Mouse (Mus musculus) heart, adult 2 months (tissue): ENCODE measurements around the gene Calu. TPM values are rescaled to one million over a fixed set of nuclear protein-coding genes. Genes with fewer than 3 reads are reported as not detected.
A peak's percentile ranks its signal among the peaks of the same experiment; 100 is the strongest.

Experiments
- DNase-seq, 2 experiments: peaks; one replicate each; pipeline ENCODE4 v3.0.0; 2021
- H3K27ac ChIP-seq: fragments of 200-600 bp; 2 replicates; pipeline ENCODE4 v1.8.1; 2022
- H3K27me3 ChIP-seq: fragments of 200-500 bp; 2 replicates; pipeline ENCODE4 v1.6.1; 2012; ENCODE audit warnings: mild to moderate bottlenecking, low read length, inconsistent platforms, mixed read lengths; ENCODE audit not compliant: control insufficient read depth, insufficient read depth
- H3K36me3 ChIP-seq: fragments of 200-500 bp; 2 replicates; pipeline ENCODE4 v1.6.1; 2012; ENCODE audit warnings: low read length, inconsistent platforms; ENCODE audit not compliant: control insufficient read depth, insufficient read depth
- H3K4me1 ChIP-seq: fragments of 200-500 bp; 2 replicates; pipeline ENCODE4 v1.6.1; 2011; ENCODE audit warnings: low read length; ENCODE audit not compliant: control insufficient read depth, insufficient read depth
- H3K4me3 ChIP-seq: fragments of 200-600 bp; 2 replicates; pipeline ENCODE4 v1.8.1; 2022
- H3K79me2 ChIP-seq: fragments of 200-500 bp; replicated peaks from 2 replicates; pipeline ENCODE4 v1.6.1; 2012; ENCODE audit warnings: mild to moderate bottlenecking, inconsistent platforms, low read length, moderate library complexity, mixed read lengths; ENCODE audit not compliant: control insufficient read depth, insufficient read depth
- H3K9ac ChIP-seq: fragments of 200-500 bp; 2 replicates; pipeline ENCODE4 v1.6.1; 2012; ENCODE audit warnings: low read depth, mild to moderate bottlenecking, control low read depth, inconsistent platforms, low read length, mixed read lengths
- CTCF ChIP-seq: fragments of 200-600 bp; IDR thresholded peaks from 2 replicates; pipeline ENCODE4 v1.8.1; 2022; ENCODE audit warnings: antibody characterized with exemption, mild to moderate bottlenecking, moderate library complexity
- EP300 ChIP-seq: fragments of 200-500 bp; IDR thresholded peaks from 2 replicates; pipeline ENCODE4 v1.6.1; 2011; ENCODE audit warnings: low read depth, low read length, control low read depth; ENCODE audit not compliant: insufficient read depth
- POLR2A ChIP-seq: fragments of 200-500 bp; IDR thresholded peaks from 2 replicates; pipeline ENCODE4 v1.6.1; 2011; ENCODE audit warnings: mild to moderate bottlenecking, low read depth, low read length, control low read depth; ENCODE audit not compliant: insufficient read depth
- WGBS: fragments of 180-500 bp; shearing (Covaris S2); methylation state at CpG from one replicate; pipeline ENCODE4 v1.1.7; 2018; 5-methylcytosine and 5-hydroxymethylcytosine counted together
- intact Hi-C: fragments of 180-260 bp; cut with DNase I; formaldehyde crosslinking; loops from one replicate; pipeline ENCODE4 v1.15.1; 2025
- long read RNA-seq: library from polyadenylated mRNA; stranded (forward); transcript quantifications from one replicate; pipeline ENCODE4 v2.0.0, GENCODE M21; 2021
- polyA plus RNA-seq: library from polyadenylated mRNA; depleted of rRNA; stranded (reverse); fragments of >200 nt; gene quantifications from 2 replicates; pipeline ENCODE4 v1.2.3, GENCODE M21; 2012; rRNA removed
- total RNA-seq, 2 experiments: library from RNA; stranded (reverse); gene quantifications; 2 replicates each; pipeline ENCODE4 v1.2.3; 2021

Gene Calu
- total RNA-seq, result 100 to 1,000 TPM; 227 to 232 TPM
- 102 and 178 TPM in 2 replicates for polyA plus RNA-seq
- long read RNA-seq, transcript Calu-202 (7 exons, 2,670 nt), result minor isoform, 85 of 255 reads
- long read RNA-seq, transcript Calu-201 (7 exons, 3,229 nt), result major isoform, 139 of 255 reads
- long read RNA-seq, partial matches to known transcripts, result 5 of 255 reads
- long read RNA-seq, other reads (novel, unspliced or antisense), result 26 of 255 reads

DNA sequence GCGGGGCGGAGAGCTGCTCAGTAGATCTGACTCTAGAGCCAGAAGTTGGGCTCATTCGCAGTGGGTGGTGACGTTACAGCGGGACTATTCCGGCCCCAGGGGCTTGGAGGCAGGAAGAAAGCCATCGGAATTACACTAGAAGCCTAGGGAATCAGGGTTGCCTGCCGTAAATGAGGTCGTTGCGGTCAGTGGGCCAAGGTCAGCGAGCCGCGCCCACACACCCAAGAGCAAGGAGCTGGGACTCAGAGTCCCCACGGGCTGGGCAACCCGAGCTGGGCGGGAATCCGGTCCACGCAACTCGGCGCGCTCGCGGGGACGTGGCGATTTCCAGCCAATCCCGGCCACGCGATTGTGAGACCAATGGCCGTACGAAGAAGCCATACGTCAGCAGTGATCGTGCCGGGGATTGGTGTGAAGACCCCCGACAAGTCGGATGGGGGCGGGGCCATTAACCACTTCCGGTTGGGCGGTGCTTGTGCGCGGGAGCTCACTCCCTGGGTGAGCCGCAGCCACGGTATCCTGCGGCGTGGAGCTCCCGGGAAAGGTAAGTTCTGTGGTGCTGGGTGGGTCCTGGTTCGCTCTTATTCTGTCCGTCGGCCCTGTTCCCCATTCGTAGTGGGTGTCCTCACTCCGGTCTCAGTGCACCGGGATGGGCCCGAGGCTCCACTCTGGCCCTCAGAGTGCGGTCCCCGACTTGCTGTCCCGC, at the start of gene Calu:
Gene Calu, plus strand, starts transcription at position 405 of the 706 bp plus-strand sequence.
- peak within 1 kb of the TSS; percentile 93 for H3K27ac ChIP-seq
- no peaks in the 10 kb centered on the region for H3K27me3 ChIP-seq
- H3K36me3 ChIP-seq, result peaks cover 17% of the 10 kb centered on the region
- H3K9ac ChIP-seq, result peak within 1 kb of the TSS; percentile 84
- peaks cover 10% of the 10 kb centered on the region for H3K4me1 ChIP-seq
- peak; percentile 98 for TF ChIP-seq POLR2A
- no peak for TF ChIP-seq CTCF
- TF ChIP-seq EP300, result no peak
- under 1% methylated on average over 54 of the region's 55 CpGs for WGBS
- intact Hi-C loops, result loop anchor here (5.0 kb wide), 3 partner anchors 76 to 186 kb away; partner anchors contain the start of genes Atp6v1fnb and Hilpda
- H3K4me3 ChIP-seq, result peak within 1 kb of the TSS; percentile 91
- no peaks in the 10 kb centered on the region for H3K79me2 ChIP-seq
- peak; percentile 99 for DNase-seq

DNA sequence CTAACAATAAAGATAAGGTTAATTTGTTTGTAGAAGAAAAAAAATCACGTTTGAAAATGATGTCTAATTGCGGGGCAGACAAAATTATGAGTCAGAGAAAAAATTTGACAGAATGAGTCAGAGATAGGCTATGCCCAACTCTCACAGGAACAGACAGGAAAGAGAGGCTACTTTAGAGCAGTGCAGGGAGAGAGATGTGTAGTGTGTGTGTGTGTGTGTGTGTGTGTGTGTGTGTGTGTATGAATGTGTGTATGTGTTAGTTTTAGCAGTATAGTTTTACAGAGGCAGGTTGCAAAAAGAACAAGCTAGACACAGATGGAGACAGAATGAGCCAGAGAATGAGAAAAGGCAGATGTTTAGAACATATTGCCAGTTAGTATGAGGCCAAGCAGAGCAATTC, 48.8 kb upstream of the Calu start:
- Histone ChIP-seq H3K4me3 (no peak overlapping the region), H3K9ac (no peak overlapping the region), H3K27ac (no peak overlapping the region), H3K27me3 (no peaks in the 10 kb centered on the region), H3K4me1 (no peaks in the 10 kb centered on the region), H3K36me3 (no peaks in the 10 kb centered on the region), H3K79me2 (no peaks in the 10 kb centered on the region)
- DNase-seq, result no peak
- intact Hi-C loops, result no loop called here
- no peak for TF ChIP-seq POLR2A
- TF ChIP-seq CTCF, result no peak
- no peak for TF ChIP-seq EP300
- WGBS, result 23% methylated on average over 2 of the region's 2 CpGs

DNA sequence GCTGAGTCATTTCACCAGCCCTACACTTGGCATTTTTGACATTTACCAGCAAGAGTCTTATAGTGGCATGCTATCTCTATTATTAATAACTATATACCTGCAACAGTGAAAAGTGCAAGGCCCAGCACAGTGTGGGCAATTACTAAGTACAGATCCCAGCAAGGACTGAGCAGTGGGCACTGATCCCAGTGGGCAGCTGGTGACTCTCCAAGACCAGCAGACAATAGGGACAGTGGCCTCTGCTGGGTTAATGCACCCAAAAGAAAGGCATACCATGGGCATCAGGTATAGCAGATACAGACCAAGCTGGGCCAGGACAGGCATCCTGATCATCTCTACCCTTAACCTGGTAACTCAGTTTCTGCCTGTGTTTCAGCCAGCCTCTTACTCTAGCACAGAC, 44.6 kb upstream of the Calu start:
- H3K4me3 ChIP-seq, result no peak overlapping the region
- no peaks in the 10 kb centered on the region for H3K79me2 ChIP-seq
- DNase-seq, result no peak
- H3K9ac ChIP-seq, result no peak overlapping the region
- no peaks in the 10 kb centered on the region for H3K27me3 ChIP-seq
- no peak overlapping the region for H3K27ac ChIP-seq
- TF ChIP-seq EP300, result no peak
- TF ChIP-seq CTCF, result no peak
- no peak for TF ChIP-seq POLR2A
- intact Hi-C loops, result no loop called here
- no peaks in the 10 kb centered on the region for H3K4me1 ChIP-seq
- H3K36me3 ChIP-seq, result no peaks in the 10 kb centered on the region

DNA sequence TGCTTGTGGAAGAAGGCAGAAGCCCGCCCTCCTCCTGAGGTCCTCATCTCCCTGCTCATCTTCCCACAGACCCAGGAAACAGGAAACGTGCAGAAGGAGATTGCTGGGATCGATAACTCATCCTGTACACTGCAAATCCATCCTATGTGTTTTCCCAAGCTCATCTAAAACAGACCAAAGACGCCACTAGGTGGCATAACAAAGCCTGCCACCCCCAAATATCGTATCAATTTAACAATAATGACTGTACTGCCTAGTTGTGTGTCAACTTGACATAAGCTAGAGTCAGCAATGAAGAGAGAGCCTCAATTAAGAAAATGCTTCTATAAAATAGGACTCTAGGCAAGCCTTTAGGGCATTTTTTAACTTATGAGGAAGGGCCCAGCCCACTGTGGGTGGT, 44.1 kb upstream of the Calu start:
- Histone ChIP-seq H3K27ac (no peak overlapping the region), H3K4me3 (no peak overlapping the region), H3K9ac (no peak overlapping the region), H3K79me2 (no peaks in the 10 kb centered on the region), H3K36me3 (no peaks in the 10 kb centered on the region), H3K27me3 (no peaks in the 10 kb centered on the region), H3K4me1 (no peaks in the 10 kb centered on the region)
- WGBS, result 38% methylated on average over 5 of the region's 5 CpGs
- no peak for DNase-seq
- TF ChIP-seq CTCF, result peak; percentile 52
- TF ChIP-seq EP300, result no peak
- intact Hi-C loops, result no loop called here

DNA sequence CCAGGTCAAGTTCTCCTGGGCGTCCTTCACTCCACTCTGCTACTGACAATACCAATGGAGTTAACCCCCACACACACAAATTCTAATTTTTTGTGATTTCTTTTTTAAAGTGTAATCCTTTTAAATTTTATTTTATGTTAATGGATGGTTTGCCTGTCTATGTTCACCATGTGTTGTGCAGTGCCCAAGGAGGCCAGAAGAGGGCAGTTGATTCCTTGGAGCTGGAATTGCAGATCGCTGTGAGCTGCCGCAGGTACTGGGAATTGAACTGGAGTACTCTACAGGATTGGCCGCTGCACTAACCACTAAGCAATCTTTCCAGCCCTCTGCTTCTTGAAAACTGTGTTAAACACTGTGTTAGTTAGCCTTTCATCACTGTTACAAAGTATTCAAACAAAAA, 42.4 kb upstream of the Calu start:
- Histone ChIP-seq H3K36me3 (no peaks in the 10 kb centered on the region), H3K79me2 (no peaks in the 10 kb centered on the region), H3K4me1 (no peaks in the 10 kb centered on the region), H3K4me3 (no peak overlapping the region), H3K27ac (no peak overlapping the region), H3K9ac (no peak overlapping the region), H3K27me3 (no peaks in the 10 kb centered on the region)
- no peak for DNase-seq
- 87% methylated on average over 4 of the region's 4 CpGs for WGBS
- intact Hi-C loops, result no loop called here
- TF ChIP-seq CTCF, result peak; percentile 19; the same call in 1 of the 2 replicates
- TF ChIP-seq POLR2A, result no peak
- TF ChIP-seq EP300, result no peak

DNA sequence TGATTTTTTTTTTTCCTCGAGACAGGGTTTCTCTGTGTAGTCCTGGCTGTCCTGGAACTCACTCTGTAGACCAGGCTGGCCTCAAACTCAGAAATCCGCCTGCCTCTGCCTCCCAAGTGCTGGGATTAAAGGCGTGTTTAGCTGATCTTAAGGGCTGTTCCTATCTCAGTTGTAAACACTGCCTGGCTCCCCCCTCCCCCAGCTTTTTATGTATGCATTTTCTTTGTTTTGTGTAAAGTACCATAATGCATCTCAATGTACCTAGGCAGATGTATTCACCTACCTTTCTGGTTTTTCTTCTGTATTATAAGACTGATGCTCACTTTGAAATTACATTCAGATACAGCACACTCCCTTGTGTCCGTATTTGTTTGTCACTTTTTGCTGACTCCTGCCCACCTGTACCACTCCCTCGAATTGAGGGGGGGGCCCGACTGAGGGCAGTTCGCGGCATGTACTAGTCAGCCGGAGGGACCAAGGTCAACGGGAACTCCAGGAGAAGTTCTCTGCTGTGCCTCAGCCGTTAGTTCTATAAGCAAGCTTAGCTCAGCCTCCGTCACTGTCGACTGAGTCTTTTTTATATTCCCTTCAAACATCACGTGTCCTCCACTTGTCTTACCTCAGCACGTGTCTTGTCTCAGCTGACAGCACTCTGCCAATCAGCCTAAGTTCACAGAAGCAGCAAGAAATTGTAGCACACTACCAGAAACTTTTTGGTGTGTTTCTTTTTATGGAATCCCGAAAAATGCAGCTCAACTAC, 38.8 kb upstream of the Calu start:
- intact Hi-C loops, result no loop called here
- H3K79me2 ChIP-seq, result no peaks in the 10 kb centered on the region
- WGBS, result 87% methylated on average over 16 of the region's 16 CpGs
- H3K9ac ChIP-seq, result no peak overlapping the region
- no peaks in the 10 kb centered on the region for H3K4me1 ChIP-seq
- H3K4me3 ChIP-seq, result no peak overlapping the region
- DNase-seq, result no peak
- H3K36me3 ChIP-seq, result no peaks in the 10 kb centered on the region
- TF ChIP-seq POLR2A (no peak), EP300 (no peak), CTCF (no peak)
- no peak overlapping the region for H3K27ac ChIP-seq
- no peaks in the 10 kb centered on the region for H3K27me3 ChIP-seq
